Mouse (Mus musculus) kidney, embryonic 14.5 days (tissue): ENCODE results near the gene Madd. TPM values are rescaled to one million over a fixed set of nuclear protein-coding genes. Genes with fewer than 3 reads are reported as not detected.

Source experiments
- ATAC-seq: fragments of 200-750 bp; cut with Nextera tagmentation; 2 replicates; pipeline ENCODE4 v1.8.0; 2017; ENCODE audit warnings: moderate number of reproducible peaks, mild to moderate bottlenecking, moderate TSS enrichment, moderate library complexity; ENCODE audit not compliant: low FRiP score, low TSS enrichment
- H3K27ac ChIP-seq: fragments of 300-500 bp; sonication (generic); 2 replicates; pipeline ENCODE4 v1.5.1; 2014; ENCODE audit warnings: low read depth, mild to moderate bottlenecking, low read length, moderate library complexity, mixed read lengths
- H3K27me3 ChIP-seq: fragments of 300-500 bp; sonication (generic); 2 replicates; pipeline ENCODE4 v1.6.1; 2014; ENCODE audit warnings: mild to moderate bottlenecking, low read length; ENCODE audit not compliant: control insufficient read depth, insufficient read depth
- H3K36me3 ChIP-seq: fragments of 300-500 bp; sonication (generic); 2 replicates; pipeline ENCODE4 v1.6.1; 2014; ENCODE audit warnings: low read length, mixed read lengths; ENCODE audit not compliant: control insufficient read depth, insufficient read depth
- H3K4me1 ChIP-seq: fragments of 300-500 bp; sonication (generic); 2 replicates; pipeline ENCODE4 v1.6.1; 2014; ENCODE audit warnings: low read length, mixed read lengths; ENCODE audit not compliant: control insufficient read depth, insufficient read depth
- H3K4me2 ChIP-seq: fragments of 300-500 bp; sonication (generic); replicated peaks from 2 replicates; pipeline ENCODE4 v1.6.1; 2014; ENCODE audit warnings: low read depth, mild to moderate bottlenecking, low read length
- H3K4me3 ChIP-seq: fragments of 300-500 bp; sonication (generic); 2 replicates; pipeline ENCODE4 v1.5.1; 2014; ENCODE audit warnings: mild to moderate bottlenecking, low read length
- H3K9ac ChIP-seq: fragments of 300-500 bp; sonication (generic); 2 replicates; pipeline ENCODE4 v1.6.1; 2014; ENCODE audit warnings: low read depth, mild to moderate bottlenecking, low read length, moderate library complexity
- H3K9me3 ChIP-seq: fragments of 300-500 bp; sonication (generic); 2 replicates; pipeline ENCODE4 v1.6.1; 2016; ENCODE audit warnings: low read length; ENCODE audit not compliant: control insufficient read depth
- WGBS: fragments of 180-500 bp; shearing (Covaris S2); extraction: QIAGEN DNeasy Blood & Tissue Kit; methylation state at CpG from one replicate; pipeline ENCODE4 v1.1.7; 2014; 5-methylcytosine and 5-hydroxymethylcytosine counted together
- polyA plus RNA-seq: library from polyadenylated mRNA; unstranded; fragments of >200 nt; fragmentation: Nextera tagmentation; extraction: Ambion mirVana; gene quantifications from 2 replicates; pipeline ENCODE4 v1.2.1, GENCODE M21; 2014

Gene Madd
- polyA plus RNA-seq, 1 experiment from 2014 or later = 7.6 TPM

GRCm38 (mm10) chr2:91163532-91163931 is 20.1 kb downstream of the Madd start:
- 75% methylated on average over 5 of the region's 5 CpGs for WGBS
- H3K27ac ChIP-seq = no peak overlapping the region
- no peak overlapping the region for H3K9ac ChIP-seq
- ATAC-seq = no peak
- H3K4me2 ChIP-seq = no peak overlapping the region
- H3K4me3 ChIP-seq = no peak overlapping the region
- peaks cover 13% of the 10 kb centered on the region for H3K36me3 ChIP-seq
- no peaks in the 10 kb centered on the region for H3K9me3 ChIP-seq
- no peaks in the 10 kb centered on the region for H3K4me1 ChIP-seq
- no peaks in the 10 kb centered on the region for H3K27me3 ChIP-seq

- no peaks in the 10 kb centered on the region for H3K4me1 ChIP-seq
- no peaks in the 10 kb centered on the region for H3K27me3 ChIP-seq
- H3K36me3 ChIP-seq = peaks cover 15% of the 10 kb centered on the region
- no peak overlapping the region for H3K4me2 ChIP-seq
- no peak overlapping the region for H3K27ac ChIP-seq
- H3K9me3 ChIP-seq = no peaks in the 10 kb centered on the region
- no peak overlapping the region for H3K4me3 ChIP-seq
- WGBS = 80% methylated on average over 4 of the region's 4 CpGs
- no peak for ATAC-seq
- no peak overlapping the region for H3K9ac ChIP-seq
Observed at GRCm38 (mm10) chr2:91162952-91163351, 20.7 kb downstream of the Madd start.

DNA sequence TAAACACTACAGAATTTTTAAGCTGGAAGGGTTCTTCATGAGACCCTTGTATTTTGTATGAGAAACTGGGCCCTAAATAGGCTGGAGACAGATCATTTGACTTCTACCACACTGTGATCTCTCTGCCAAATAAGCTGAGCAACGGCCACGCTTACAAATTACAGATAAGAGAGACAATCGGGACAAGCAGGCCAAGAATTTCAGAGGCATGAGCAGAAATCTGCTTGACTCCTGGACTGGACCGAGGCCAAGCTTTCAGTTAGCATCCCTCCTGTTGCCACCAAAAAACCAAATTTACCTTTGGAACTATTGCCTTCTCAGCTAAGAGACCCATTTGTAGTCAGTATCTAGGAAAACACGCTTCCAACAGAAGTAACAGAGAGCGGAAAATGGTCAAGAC is 23.0 kb downstream of the Madd start:
- H3K27ac ChIP-seq = no peak overlapping the region
- peaks cover 11% of the 10 kb centered on the region; the same call in 1 of the 2 replicates for H3K36me3 ChIP-seq

DNA sequence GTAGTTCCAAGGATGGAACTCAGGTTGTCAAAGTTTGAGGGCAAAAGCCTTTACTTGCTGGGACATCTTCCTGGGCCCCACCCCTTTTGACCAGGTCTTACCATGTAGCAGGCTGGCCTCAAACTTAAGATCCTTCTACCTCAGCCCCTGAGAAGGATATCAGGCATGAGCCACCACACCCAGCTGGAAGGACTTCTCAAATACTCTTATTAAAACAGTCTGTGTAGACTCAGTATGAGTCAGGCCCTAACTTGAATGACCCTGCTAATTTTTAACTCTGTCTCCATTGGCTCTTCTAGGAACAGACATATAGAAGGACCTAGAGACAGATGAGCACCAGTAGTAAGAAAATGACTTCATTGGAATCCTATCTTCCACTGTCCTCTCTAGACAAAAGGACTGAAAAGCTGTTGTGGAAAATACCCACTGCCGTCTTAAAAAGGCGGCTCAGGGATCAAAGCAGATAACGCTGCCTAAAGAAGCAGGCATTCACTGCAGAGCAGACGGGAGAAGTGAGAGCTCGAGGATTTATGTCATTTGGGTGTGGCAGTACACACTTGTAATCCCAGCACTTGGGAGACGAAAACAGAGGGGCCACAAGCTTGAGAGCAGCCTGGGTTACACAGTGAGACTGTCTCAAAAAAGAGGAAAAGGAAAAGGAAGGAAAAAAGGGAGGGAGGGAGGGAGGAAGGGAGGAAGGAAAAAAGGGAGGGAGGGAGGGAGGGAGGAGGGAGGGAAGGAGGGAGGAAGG is 26.5 kb downstream of the Madd start:
- H3K27me3 ChIP-seq = no peaks in the 10 kb centered on the region
- no peak for ATAC-seq
- no peaks in the 10 kb centered on the region for H3K4me1 ChIP-seq
- peaks cover 15% of the 10 kb centered on the region; the same call in 1 of the 2 replicates for H3K36me3 ChIP-seq
- no peak overlapping the region for H3K27ac ChIP-seq
- 22% methylated on average over 6 of the region's 6 CpGs for WGBS
- H3K9me3 ChIP-seq = no peaks in the 10 kb centered on the region
- no peak overlapping the region for H3K9ac ChIP-seq
- no peak overlapping the region for H3K4me2 ChIP-seq
- H3K4me3 ChIP-seq = no peak overlapping the region

More for the DNA sequence above, 23.0 kb downstream of the Madd start:
- Histone ChIP-seq H3K9me3 (no peaks in the 10 kb centered on the region), H3K4me3 (no peak overlapping the region), H3K9ac (no peak overlapping the region), H3K27me3 (no peaks in the 10 kb centered on the region), H3K4me2 (no peak overlapping the region), H3K4me1 (no peaks in the 10 kb centered on the region)
- 88% methylated on average over 6 of the region's 6 CpGs for WGBS
- no peak for ATAC-seq

DNA sequence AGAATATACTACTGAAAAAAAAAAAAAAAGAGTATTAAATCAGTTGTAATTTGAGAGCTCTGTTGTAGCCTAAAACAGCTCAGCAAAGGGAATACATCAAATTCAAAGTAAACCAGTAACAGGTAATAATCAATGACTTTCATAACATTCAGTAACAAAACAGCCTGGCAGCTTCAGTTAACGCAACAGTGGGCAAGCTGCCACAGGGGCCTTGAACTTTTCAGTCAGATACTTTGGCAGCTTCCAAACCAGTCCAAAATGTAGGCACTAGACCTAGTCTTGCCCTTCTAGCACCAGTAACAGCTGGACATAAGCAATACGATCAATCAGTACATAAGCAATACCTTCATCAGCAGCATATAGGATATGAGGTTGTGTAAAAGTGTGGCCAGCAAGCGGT is 29.5 kb downstream of the Madd start:
- no peak overlapping the region for H3K27ac ChIP-seq
- H3K27me3 ChIP-seq = no peaks in the 10 kb centered on the region
- no peaks in the 10 kb centered on the region for H3K9me3 ChIP-seq
- no peaks in the 10 kb centered on the region for H3K4me1 ChIP-seq
- H3K9ac ChIP-seq = no peak overlapping the region
- ATAC-seq = no peak
- H3K4me3 ChIP-seq = no peak overlapping the region
- WGBS = 93% methylated on average over 3 of the region's 3 CpGs
- no peak overlapping the region for H3K4me2 ChIP-seq
- peaks cover 18% of the 10 kb centered on the region; the same call in 1 of the 2 replicates for H3K36me3 ChIP-seq

GRCm38 (mm10) chr2:91152885-91153377 is 30.7 kb downstream of the Madd start:
- Histone ChIP-seq H3K9ac (no peak overlapping the region), H3K4me3 (no peak overlapping the region), H3K4me1 (no peaks in the 10 kb centered on the region), H3K27me3 (no peaks in the 10 kb centered on the region), H3K36me3 (peaks cover 16% of the 10 kb centered on the region; the same call in 1 of the 2 replicates), H3K4me2 (no peak overlapping the region), H3K9me3 (no peaks in the 10 kb centered on the region), H3K27ac (no peak overlapping the region)
- ATAC-seq = no peak
- 80% methylated on average over 3 of the region's 3 CpGs for WGBS

DNA sequence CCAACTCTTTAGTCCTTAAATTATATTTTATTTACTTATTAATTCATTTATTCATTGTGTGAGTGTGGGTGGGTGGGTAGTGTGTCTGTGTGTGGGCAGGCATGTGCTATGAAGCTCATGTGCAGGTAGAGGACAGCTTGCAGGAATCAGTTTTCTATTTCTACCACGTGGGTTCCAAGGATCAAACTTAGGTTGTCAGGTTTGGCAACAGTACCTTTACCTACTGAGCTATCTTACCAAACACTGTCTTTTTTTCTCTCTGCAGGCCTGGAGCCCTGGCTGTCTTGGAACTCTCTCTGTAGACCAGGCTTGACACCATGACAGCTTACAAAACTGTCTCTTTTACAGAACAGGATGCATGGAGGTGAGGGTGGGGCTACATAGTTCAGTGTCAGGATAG is 32.3 kb downstream of the Madd start:
- no peak overlapping the region for H3K27ac ChIP-seq
- ATAC-seq = no peak
- peaks cover 11% of the 10 kb centered on the region; the same call in 1 of the 2 replicates for H3K36me3 ChIP-seq

GRCm38 (mm10) chr2:91148101-91148500 is 35.5 kb downstream of the Madd start:
- Histone ChIP-seq H3K27me3 (no peaks in the 10 kb centered on the region), H3K9me3 (no peaks in the 10 kb centered on the region), H3K27ac (no peak overlapping the region), H3K9ac (no peak overlapping the region), H3K4me1 (no peaks in the 10 kb centered on the region), H3K36me3 (peaks cover 6% of the 10 kb centered on the region; the same call in 1 of the 2 replicates), H3K4me3 (no peak overlapping the region), H3K4me2 (no peak overlapping the region)
- ATAC-seq = no peak

More for the DNA sequence above, 32.3 kb downstream of the Madd start:
- Histone ChIP-seq H3K4me3 (no peak overlapping the region), H3K4me1 (no peaks in the 10 kb centered on the region), H3K9me3 (no peaks in the 10 kb centered on the region), H3K4me2 (no peak overlapping the region), H3K9ac (no peak overlapping the region), H3K27me3 (no peaks in the 10 kb centered on the region)
- 71% methylated on average over 1 of the region's 1 CpGs for WGBS

GRCm38 (mm10) chr2:91143401-91143800 is 40.2 kb downstream of the Madd start:
- peaks cover 3% of the 10 kb centered on the region; the same call in 1 of the 2 replicates for H3K36me3 ChIP-seq
- H3K27me3 ChIP-seq = no peaks in the 10 kb centered on the region
- H3K27ac ChIP-seq = no peak overlapping the region
- no peak for ATAC-seq
- 97% methylated on average over 11 of the region's 11 CpGs for WGBS
- H3K9me3 ChIP-seq = no peaks in the 10 kb centered on the region
- no peak overlapping the region for H3K4me2 ChIP-seq
- no peak overlapping the region for H3K4me3 ChIP-seq
- 0 out of 2 replicates have a peak, but pooled peaks cover 3% of the 10 kb centered on the region for H3K4me1 ChIP-seq
- no peak overlapping the region for H3K9ac ChIP-seq
